In the genomic region with DNA sequence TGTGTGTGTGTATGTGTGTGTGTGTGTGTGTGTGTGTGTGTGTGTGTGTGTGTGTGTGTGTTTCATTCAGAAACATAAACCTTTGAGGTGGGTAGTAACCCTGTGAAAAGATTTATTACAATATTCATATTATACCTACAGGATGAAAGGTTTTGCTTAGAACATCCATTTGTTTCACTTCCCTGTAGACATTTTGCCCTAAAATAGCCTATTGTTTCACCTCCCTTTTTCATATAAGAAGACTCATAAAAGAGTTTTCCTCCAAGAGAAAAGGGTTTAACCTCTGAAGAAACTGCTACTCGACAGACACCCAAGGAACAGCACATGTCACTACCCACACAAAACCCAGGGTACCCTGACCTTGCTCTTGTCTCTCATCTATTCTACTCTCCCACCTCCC, we compare ENCODE assay signal across 19 mouse cellular contexts. TPM values are rescaled to one million over a fixed set of nuclear protein-coding genes. Genes with fewer than 3 reads are reported as not detected.
DNase-seq lines count a peak whose midpoint lies in the region; ATAC-seq lines count a peak whose summit lies in the region.
"Had no signal": no experiment of that assay in that cellular context is flagged by ENCODE, and none has a peak within 500 bp of the region (broad histone marks: within the 10 kb centered on the region; RNA-seq: fewer than 3 reads in every experiment).

No protein-coding gene starts in this region.

- no peak overlapping the region for H3K4me3 ChIP-seq in limb, embryonic 11.5 days (ENCODE audit: low read depth, low read length)
- H3K4me3 ChIP-seq in limb, embryonic 10.5 days: no peak overlapping the region
- H3K4me3 ChIP-seq in intestine, embryonic 15.5 days (replicated peaks): no peak overlapping the region
- H3K4me3 ChIP-seq: embryonic facial prominence, embryonic 10.5 days; embryonic facial prominence, embryonic 12.5 days; forebrain, embryonic 13.5 days; forebrain, embryonic 15.5 days had no signal

- H3K4me2 ChIP-seq in limb, embryonic 11.5 days (ENCODE audit: low read depth, severe bottlenecking): no peak overlapping the region
- no peak overlapping the region for H3K4me2 ChIP-seq in intestine, embryonic 15.5 days (replicated peaks)
- H3K4me2 ChIP-seq: embryonic facial prominence, embryonic 12.5 days; forebrain, embryonic 13.5 days; forebrain, embryonic 15.5 days had no signal

- H3K27me3 ChIP-seq in limb, embryonic 11.5 days (ENCODE audit: control insufficient read depth, insufficient read depth, low read length): no peaks in the 10 kb centered on the region
- no peaks in the 10 kb centered on the region for H3K27me3 ChIP-seq in limb, embryonic 10.5 days (ENCODE audit: low read depth, poor library complexity, severe bottlenecking)
- no peaks in the 10 kb centered on the region for H3K27me3 ChIP-seq in intestine, embryonic 15.5 days (replicated peaks)
- H3K27me3 ChIP-seq: embryonic facial prominence, embryonic 12.5 days; forebrain, embryonic 13.5 days; forebrain, embryonic 15.5 days had no signal

- no peak overlapping the region for H3K27ac ChIP-seq in limb, embryonic 11.5 days (replicated peaks; ENCODE audit: low read depth, low read length)
- no peak overlapping the region for H3K27ac ChIP-seq in limb, embryonic 10.5 days
- H3K27ac ChIP-seq in intestine, embryonic 15.5 days: no peak overlapping the region
- H3K27ac ChIP-seq: embryonic facial prominence, embryonic 10.5 days; embryonic facial prominence, embryonic 12.5 days; forebrain, embryonic 13.5 days; forebrain, embryonic 15.5 days had no signal

- no peaks in the 10 kb centered on the region for H3K36me3 ChIP-seq in limb, embryonic 11.5 days (ENCODE audit: control insufficient read depth, insufficient read depth, low read length)
- no peaks in the 10 kb centered on the region for H3K36me3 ChIP-seq in limb, embryonic 10.5 days
- no peaks in the 10 kb centered on the region for H3K36me3 ChIP-seq in intestine, embryonic 15.5 days
- H3K36me3 ChIP-seq: embryonic facial prominence, embryonic 10.5 days; embryonic facial prominence, embryonic 12.5 days; forebrain, embryonic 15.5 days had no signal

- DNase-seq in limb, embryonic 11.5 days (ENCODE audit: low spot score): peak; percentile 3
- no peak for DNase-seq in limb, embryonic 10.5 days (ENCODE audit: low spot score)
- no peak for DNase-seq in retina, postnatal 1 day
- DNase-seq: adrenal gland, adult 2 months; adrenal gland, postnatal 10 days; adrenal gland, postnatal 25 days; cerebellum, adult 11 months; cerebellum, adult 18-20 months; cerebellum, adult 8-10 months; cerebellum, adult 9-11 months; cerebellum, postnatal 14 days; cerebellum, postnatal 36 days; forebrain, postnatal 0 days had no signal

- WGBS in limb, embryonic 11.5 days: 86% methylated on average over 1 of the region's 1 CpGs
- 88% methylated on average over 1 of the region's 1 CpGs for WGBS in limb, embryonic 10.5 days
- WGBS in intestine, embryonic 15.5 days: 79% methylated on average over 1 of the region's 1 CpGs

- no peak for ATAC-seq in limb, embryonic 11.5 days (ENCODE audit: insufficient number of reproducible peaks, low FRiP score, low TSS enrichment, low read depth)
- peak; percentile 47 for ATAC-seq in megakaryocyte, adult 5-6 weeks (ENCODE audit: poor library complexity, severe bottlenecking)
- no peak for ATAC-seq in intestine, embryonic 15.5 days
- ATAC-seq: forebrain, embryonic 13.5 days; forebrain, embryonic 15.5 days; forebrain, postnatal 0 days had no signal

- no peak overlapping the region for H3K9ac ChIP-seq in limb, embryonic 11.5 days (ENCODE audit: low read length)
- no peak overlapping the region for H3K9ac ChIP-seq in intestine, embryonic 15.5 days
- H3K9ac ChIP-seq: embryonic facial prominence, embryonic 12.5 days; forebrain, embryonic 13.5 days; forebrain, embryonic 15.5 days; forebrain, postnatal 0 days had no signal

- H3K9me3 ChIP-seq in limb, embryonic 11.5 days (ENCODE audit: control insufficient read depth, low read length): no peaks in the 10 kb centered on the region
- H3K9me3 ChIP-seq in limb, embryonic 10.5 days (replicated peaks): no peaks in the 10 kb centered on the region
- H3K9me3 ChIP-seq in intestine, embryonic 15.5 days: no peaks in the 10 kb centered on the region
- H3K9me3 ChIP-seq: embryonic facial prominence, embryonic 10.5 days; embryonic facial prominence, embryonic 12.5 days; forebrain, embryonic 13.5 days; forebrain, embryonic 15.5 days had no signal

- H3K4me1 ChIP-seq in limb, embryonic 11.5 days (ENCODE audit: control insufficient read depth, insufficient read depth, low read length): no peaks in the 10 kb centered on the region
- no peaks in the 10 kb centered on the region for H3K4me1 ChIP-seq in limb, embryonic 10.5 days
- no peaks in the 10 kb centered on the region for H3K4me1 ChIP-seq in intestine, embryonic 15.5 days (replicated peaks)
- H3K4me1 ChIP-seq: embryonic facial prominence, embryonic 10.5 days; embryonic facial prominence, embryonic 12.5 days; forebrain, embryonic 13.5 days; forebrain, embryonic 15.5 days had no signal

RNA-seq across cellular contexts. Expression of a gene that starts 40.0 kb away (rescaled TPM):
- 4.6 and 5.0 TPM in 2 replicates for polyA plus RNA-seq in limb, embryonic 11.5 days (2014; fragmentation: Nextera tagmentation; extraction: Ambion mirVana)
- polyA plus RNA-seq in limb, embryonic 10.5 days (2016; fragmentation: Nextera tagmentation; extraction: Ambion mirVana): 7.0 and 8.0 TPM in 2 replicates
- total RNA-seq in megakaryocyte, adult 5-6 weeks (2015): 68.4 and 71.2 TPM in 2 replicates
- 106 and 107 TPM in 2 replicates for total RNA-seq in megakaryocyte, adult 5-6 weeks (2017)
- 8.2 and 9.1 TPM in 2 replicates for polyA plus RNA-seq in intestine, embryonic 15.5 days (2015; fragmentation: Nextera tagmentation; extraction: Ambion mirVana)
